Mouse (Mus musculus) layer of hippocampus, adult 8-10 months (tissue): ENCODE measurements at regions not wholly inside any gene's neighbourhood (a gene's known extent, or its start where the extent isn't known, plus 50 kb on each side); places are given as distances from the start of the nearest gene placed in this dataset.
A peak's percentile ranks its signal among the peaks of the same experiment; 100 is the strongest.

Experiments
- DNase-seq, 2 experiments: peaks; one replicate each; pipeline ENCODE4 v3.0.0; 2022; ENCODE audit warnings: low spot score in 2 of 2

GRCm38 (mm10) chr7:68579666-68580065 is 169.4 kb downstream of the Arrdc4 start:
- peak; percentile 65 to 89 for DNase-seq

GRCm38 (mm10) chr7:68579216-68579615 is 169.8 kb downstream of the Arrdc4 start:
- DNase-seq, result no peak

GRCm38 (mm10) chr7:68571315-68571714 is 177.7 kb downstream of the Arrdc4 start:
- DNase-seq, result no peak

DNA sequence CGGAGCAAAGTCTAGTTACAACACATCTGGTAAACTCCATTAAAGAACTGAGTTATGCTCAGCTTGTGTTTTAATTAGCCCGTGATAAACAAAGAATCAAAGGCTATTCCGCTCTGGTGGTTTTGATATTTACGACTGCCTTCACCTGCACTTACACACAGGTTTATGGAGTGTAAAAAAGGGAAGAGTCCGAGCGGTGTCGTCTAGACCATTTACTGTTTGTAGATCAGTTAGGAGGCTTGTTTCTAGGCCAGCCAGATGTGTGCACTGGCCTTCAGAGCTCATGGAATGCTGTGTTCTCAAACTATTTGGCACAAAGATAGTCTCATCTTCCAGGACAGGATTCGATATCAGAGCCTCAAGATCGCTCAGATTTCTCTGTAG is 180.9 kb downstream of the Arrdc4 start:
- no peak for DNase-seq

- no peak for DNase-seq
These were observed 181.5 kb downstream of the Arrdc4 start for GRCm38 (mm10) chr7:68567452-68568126.

- DNase-seq, result no peak
These were observed 189.3 kb downstream of the Arrdc4 start for GRCm38 (mm10) chr7:68559440-68560343.

- no peak for DNase-seq
These were observed 198.7 kb downstream of the Arrdc4 start for GRCm38 (mm10) chr7:68550330-68550729.

- DNase-seq, result no peak
These were observed 200.9 kb downstream of the Arrdc4 start for GRCm38 (mm10) chr7:68548176-68548575.

- DNase-seq, result no peak
These were observed 204.9 kb downstream of the Arrdc4 start for GRCm38 (mm10) chr7:68544136-68544535.

GRCm38 (mm10) chr7:68509096-68509495 is 235.5 kb downstream of the Fam169b start:
- no peak for DNase-seq

GRCm38 (mm10) chr7:68491143-68491810 is 217.6 kb downstream of the Fam169b start:
- DNase-seq, result no peak

DNA sequence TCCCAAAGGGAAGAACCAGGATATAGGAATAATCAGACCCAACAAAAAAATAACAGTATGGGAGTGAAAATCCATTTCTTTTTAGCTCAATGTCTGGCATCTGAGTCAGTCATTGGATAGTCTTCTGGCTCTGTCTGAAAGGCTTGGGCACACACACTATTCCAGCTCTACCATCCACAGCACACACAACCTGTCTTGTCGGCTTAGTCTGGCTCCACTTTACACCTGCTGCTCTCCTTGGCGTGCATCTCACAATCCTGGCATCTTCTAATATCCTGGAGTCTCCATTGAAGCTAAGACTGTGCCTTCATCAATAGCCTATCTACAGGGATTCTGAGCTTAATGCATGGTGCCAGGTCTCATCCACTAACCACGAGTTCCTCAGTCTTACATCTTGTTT is 213.0 kb downstream of the Fam169b start:
- DNase-seq, result no peak

DNA sequence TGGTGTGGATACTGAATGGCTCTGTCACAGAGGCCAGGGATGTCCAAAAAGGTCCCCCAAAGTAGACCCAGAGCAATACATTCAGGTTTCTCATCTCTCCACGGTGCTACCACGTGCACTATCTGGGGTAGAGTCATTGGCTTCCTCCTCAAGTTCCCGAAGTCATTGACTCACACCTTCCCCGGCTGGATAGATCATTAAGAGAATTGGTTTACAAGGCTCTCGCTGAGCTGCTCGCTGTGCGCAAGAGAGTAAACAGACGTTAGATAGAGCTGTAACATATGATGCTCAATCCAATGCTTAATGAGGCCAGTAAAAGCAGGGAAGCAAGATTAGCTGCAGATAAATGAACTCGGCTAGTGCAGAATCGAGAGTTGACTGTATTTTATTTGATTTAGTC is 208.9 kb downstream of the Fam169b start:
- DNase-seq, result no peak

DNA sequence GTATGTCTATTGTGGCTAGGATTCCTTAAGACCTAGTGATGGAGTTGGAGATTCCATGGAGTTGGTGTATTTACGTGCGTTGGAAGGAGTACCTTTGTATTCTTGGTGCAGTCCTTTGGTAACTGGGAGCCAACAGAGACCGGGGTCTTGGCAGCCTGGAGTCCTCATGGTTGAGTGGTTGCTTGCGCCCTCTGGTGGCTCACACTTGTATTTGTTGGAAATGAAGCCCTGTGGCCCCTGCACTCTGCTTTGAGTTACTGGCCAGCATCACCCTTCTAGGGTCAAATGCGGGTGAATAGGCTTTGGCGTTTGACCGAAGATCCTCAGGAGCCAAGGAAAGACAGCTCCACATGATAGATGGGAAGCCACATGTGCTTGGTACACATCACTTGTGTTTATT is 207.1 kb downstream of the Fam169b start:
- peak; percentile 40 to 63 for DNase-seq

DNA sequence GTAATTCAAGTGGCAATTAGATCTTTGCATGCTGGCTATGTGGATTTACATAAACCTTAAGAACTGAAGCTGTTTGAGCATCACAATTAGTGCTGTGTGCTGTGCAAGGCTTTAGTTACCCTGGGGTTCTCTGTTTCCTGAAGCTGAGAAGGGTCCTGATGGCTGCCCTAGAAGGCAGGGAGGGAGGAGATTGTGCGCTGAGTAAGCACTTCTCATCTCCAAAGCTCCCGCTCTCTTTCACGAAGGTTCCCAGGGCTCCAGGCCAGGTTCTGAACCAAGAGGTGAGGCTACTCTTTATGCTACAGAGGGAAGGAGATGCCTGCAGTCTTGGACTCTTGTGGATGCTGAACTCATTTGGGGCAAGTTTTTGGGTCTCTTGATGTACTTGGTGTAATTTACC is 206.7 kb downstream of the Fam169b start:
- DNase-seq, result no peak

- DNase-seq, result no peak
These were observed 204.4 kb downstream of the Fam169b start for GRCm38 (mm10) chr7:68478044-68478443.

DNA sequence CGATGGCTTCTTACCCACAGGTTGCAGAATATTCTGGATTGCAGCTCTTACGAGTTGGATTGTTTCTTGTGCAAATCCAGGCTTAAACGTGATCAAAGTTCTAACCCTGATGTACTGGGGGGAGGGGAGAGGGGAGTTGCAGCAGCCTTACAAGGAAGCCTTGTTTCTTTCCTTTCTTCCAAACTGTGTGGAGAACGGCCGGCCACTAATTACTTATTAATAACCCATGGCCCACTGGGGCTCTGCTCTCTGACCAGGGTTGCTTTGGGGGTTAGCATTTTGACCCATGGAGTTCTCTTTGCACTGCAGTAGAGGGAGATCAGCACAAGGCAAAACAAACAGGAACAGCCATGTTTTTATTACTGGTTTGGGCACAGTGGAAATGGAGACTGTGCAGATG is 199.2 kb downstream of the Fam169b start:
- no peak for DNase-seq

DNA sequence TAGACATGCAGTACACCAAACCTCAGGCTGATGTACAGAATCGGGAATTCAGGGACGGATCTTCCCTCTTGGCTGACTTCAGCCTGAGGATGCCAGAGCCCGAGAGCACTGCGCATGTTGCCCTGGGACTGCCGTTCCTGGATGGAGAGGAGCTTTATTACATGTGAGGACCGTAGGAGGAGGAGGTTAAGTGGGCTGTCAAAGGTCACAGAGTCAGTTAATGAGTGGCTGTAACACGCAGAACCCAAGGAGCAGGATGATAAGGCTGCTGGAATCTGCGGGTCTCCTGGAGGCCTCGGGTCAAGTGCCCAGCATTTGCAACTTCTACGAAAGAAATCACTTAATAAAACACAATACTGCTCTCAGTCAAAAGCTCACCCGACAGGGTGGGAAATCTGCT is 197.3 kb downstream of the Fam169b start:
- DNase-seq, result no peak

GRCm38 (mm10) chr7:68468574-68468973 is 194.9 kb downstream of the Fam169b start:
- no peak for DNase-seq

DNA sequence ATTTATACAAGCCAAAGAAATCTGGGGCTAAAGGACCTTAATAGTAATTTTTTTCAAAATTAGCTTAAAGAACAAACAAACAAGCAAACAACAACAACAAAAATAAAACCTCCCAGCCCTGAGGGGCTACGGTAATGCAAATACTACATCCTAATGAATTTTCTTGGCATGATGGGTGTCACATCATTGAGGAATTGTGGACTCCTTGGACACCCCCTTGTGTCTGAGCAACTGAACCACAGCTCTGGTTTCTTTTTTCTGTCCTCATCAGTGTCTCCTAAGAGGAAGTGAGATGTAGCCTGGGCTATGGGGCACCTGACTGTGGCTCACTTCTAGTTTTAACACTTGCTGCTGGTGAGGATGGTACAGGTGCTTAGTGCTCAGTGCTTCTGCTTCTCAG is 184.2 kb downstream of the Fam169b start:
- DNase-seq, result no peak

DNA sequence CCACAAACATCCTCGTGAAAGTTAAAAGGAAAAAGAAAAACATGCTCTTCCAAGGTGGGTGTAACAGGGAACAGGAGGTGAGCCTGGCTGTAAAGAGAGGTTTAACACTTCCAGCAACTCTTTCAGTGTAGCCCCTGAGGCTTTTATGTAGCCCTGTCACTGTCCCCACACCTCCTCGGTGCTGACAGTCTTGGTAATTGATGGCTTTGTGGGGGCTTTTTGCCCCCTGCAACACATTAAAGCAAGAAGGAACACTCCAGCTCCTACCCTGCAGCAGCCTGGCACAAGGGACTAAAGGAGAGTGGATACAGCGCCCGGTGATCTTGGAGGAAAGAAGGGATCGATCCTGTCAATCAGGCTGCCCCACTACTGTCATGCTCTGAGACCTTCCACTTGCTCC is 181.8 kb downstream of the Fam169b start:
- DNase-seq, result no peak

DNA sequence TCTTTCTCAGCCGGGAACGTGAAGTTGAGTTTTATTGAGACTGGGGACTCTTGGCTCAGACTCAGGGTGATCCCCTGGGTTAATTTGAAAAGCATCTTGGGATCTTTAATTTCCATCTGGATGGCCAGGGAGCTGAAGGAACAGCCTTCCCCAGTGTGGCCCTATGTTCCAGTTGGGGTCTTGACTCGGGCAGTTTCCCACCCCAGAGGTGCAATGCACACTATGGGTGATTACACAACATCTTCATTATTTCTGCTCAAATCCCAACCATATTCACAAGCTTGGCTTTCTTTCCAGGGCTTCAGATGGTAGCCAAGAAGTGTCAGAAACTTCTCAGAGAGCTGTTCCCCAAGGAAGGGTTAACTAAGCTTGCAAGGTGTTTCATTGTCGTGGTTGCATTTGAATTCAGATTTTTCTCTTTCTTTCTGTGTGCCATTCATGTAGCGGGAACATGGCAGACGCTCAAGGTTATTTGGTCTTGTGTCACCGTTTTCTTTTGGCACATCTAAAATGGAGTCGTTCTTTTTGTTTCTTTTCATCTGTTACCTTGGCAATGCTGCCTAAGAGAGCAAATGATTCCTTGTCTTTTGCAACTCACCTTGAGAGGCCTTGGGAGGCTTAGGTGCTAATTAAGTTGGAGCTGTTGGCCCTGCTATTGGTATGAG is 179.5 kb downstream of the Fam169b start:
- no peak for DNase-seq
